Mouse (Mus musculus) hindbrain, embryonic 11.5 days (tissue): ENCODE measurements around the gene Tenm4. TPM values are rescaled to one million over a fixed set of nuclear protein-coding genes. Genes with fewer than 3 reads are reported as not detected.

ENCODE experiments used
- ATAC-seq: fragments of 200-750 bp; cut with Nextera tagmentation; 2 replicates; pipeline ENCODE4 v1.8.0; 2017; ENCODE audit warnings: mild to moderate bottlenecking, moderate TSS enrichment, moderate library complexity; ENCODE audit not compliant: low FRiP score
- DNase-seq: peaks from one replicate; pipeline ENCODE4 v3.0.0-alpha.2; 2015; ENCODE audit warnings: low spot score
- H3K27ac ChIP-seq: fragments of 300-500 bp; sonication (generic); 2 replicates; pipeline ENCODE4 v1.5.1; 2014; ENCODE audit warnings: mild to moderate bottlenecking, low read depth, low read length
- H3K27me3 ChIP-seq: fragments of 300-500 bp; sonication (generic); 2 replicates; pipeline ENCODE4 v1.6.1; 2014; ENCODE audit warnings: mild to moderate bottlenecking, low read length, moderate library complexity, mixed read lengths; ENCODE audit not compliant: control insufficient read depth, insufficient read depth
- H3K36me3 ChIP-seq: fragments of 300-500 bp; sonication (generic); 2 replicates; pipeline ENCODE4 v1.6.1; 2014; ENCODE audit warnings: mild to moderate bottlenecking, low read length, moderate library complexity, mixed read lengths; ENCODE audit not compliant: control insufficient read depth, insufficient read depth
- H3K4me1 ChIP-seq: fragments of 300-500 bp; sonication (generic); replicated peaks from 2 replicates; pipeline ENCODE4 v1.6.1; 2014; ENCODE audit warnings: low read length, mixed read lengths; ENCODE audit not compliant: control insufficient read depth, insufficient read depth
- H3K4me2 ChIP-seq: fragments of 300-500 bp; sonication (generic); replicated peaks from 2 replicates; pipeline ENCODE4 v1.6.1; 2014; ENCODE audit warnings: mild to moderate bottlenecking, low read depth, low read length
- H3K4me3 ChIP-seq: fragments of 300-500 bp; sonication (generic); 2 replicates; pipeline ENCODE4 v1.5.1; 2014; ENCODE audit warnings: low read depth, low read length
- H3K9ac ChIP-seq: fragments of 300-500 bp; sonication (generic); 2 replicates; pipeline ENCODE4 v1.6.1; 2014; ENCODE audit warnings: low read depth, low read length
- H3K9me3 ChIP-seq: fragments of 300-500 bp; sonication (generic); 2 replicates; pipeline ENCODE4 v1.6.1; 2016; ENCODE audit warnings: low read length; ENCODE audit not compliant: control insufficient read depth
- WGBS: fragments of 180-500 bp; shearing (Covaris S2); extraction: QIAGEN DNeasy Blood & Tissue Kit; methylation state at CpG from one replicate; pipeline ENCODE4 v1.1.7; 2014; 5-methylcytosine and 5-hydroxymethylcytosine counted together
- polyA plus RNA-seq: library from polyadenylated mRNA; unstranded; fragments of >200 nt; fragmentation: Nextera tagmentation; extraction: Ambion mirVana; gene quantifications from 2 replicates; pipeline ENCODE4 v1.2.1, GENCODE M21; 2014

Tenm4 gene
- polyA plus RNA-seq, 1 experiment from 2014 or later, result 24.0 TPM

GRCm38 (mm10) chr7:96530571-96531426 lies 359.8 kb downstream of the Tenm4 start:
- no peak; the same call in 1 of the 2 replicates for ATAC-seq
- no peak overlapping the region for H3K4me2 ChIP-seq
- no peaks in the 10 kb centered on the region for H3K36me3 ChIP-seq
- no peaks in the 10 kb centered on the region for H3K27me3 ChIP-seq
- no peak overlapping the region for H3K27ac ChIP-seq
- H3K4me3 ChIP-seq, result no peak overlapping the region
- no peak overlapping the region for H3K9ac ChIP-seq
- WGBS, result 58% methylated on average over 10 of the region's 10 CpGs
- no peak for DNase-seq
- no peaks in the 10 kb centered on the region for H3K9me3 ChIP-seq
- no peaks in the 10 kb centered on the region for H3K4me1 ChIP-seq

- ATAC-seq (no peak), DNase-seq (no peak)
- Histone ChIP-seq H3K9me3 (no peaks in the 10 kb centered on the region), H3K9ac (no peak overlapping the region), H3K36me3 (no peaks in the 10 kb centered on the region), H3K4me1 (no peaks in the 10 kb centered on the region), H3K27ac (no peak overlapping the region), H3K4me3 (no peak overlapping the region), H3K27me3 (no peaks in the 10 kb centered on the region), H3K4me2 (no peak overlapping the region)
- WGBS, result 44% methylated on average over 5 of the region's 5 CpGs
Observed at GRCm38 (mm10) chr7:96531954-96532737, 361.1 kb downstream of the Tenm4 start.

- H3K4me2 ChIP-seq, result no peak overlapping the region
- no peaks in the 10 kb centered on the region for H3K27me3 ChIP-seq
- no peaks in the 10 kb centered on the region for H3K9me3 ChIP-seq
- WGBS, result 69% methylated on average over 5 of the region's 5 CpGs
- no peak for DNase-seq
- H3K9ac ChIP-seq, result no peak overlapping the region
- H3K36me3 ChIP-seq, result no peaks in the 10 kb centered on the region
- no peak overlapping the region for H3K4me3 ChIP-seq
- ATAC-seq, result no peak
- no peak overlapping the region for H3K27ac ChIP-seq
- H3K4me1 ChIP-seq, result no peaks in the 10 kb centered on the region
Observed at GRCm38 (mm10) chr7:96532804-96533400, 361.9 kb downstream of the Tenm4 start.

GRCm38 (mm10) chr7:96536313-96536880 lies 365.4 kb downstream of the Tenm4 start:
- Histone ChIP-seq H3K36me3 (no peaks in the 10 kb centered on the region), H3K27me3 (no peaks in the 10 kb centered on the region), H3K4me2 (no peak overlapping the region), H3K4me3 (no peak overlapping the region), H3K27ac (no peak overlapping the region), H3K9me3 (no peaks in the 10 kb centered on the region), H3K4me1 (no peaks in the 10 kb centered on the region), H3K9ac (no peak overlapping the region)
- ATAC-seq, result no peak
- no peak for DNase-seq
- 72% methylated on average over 9 of the region's 9 CpGs for WGBS

GRCm38 (mm10) chr7:96539248-96540034 lies 368.4 kb downstream of the Tenm4 start:
- no peak overlapping the region for H3K27ac ChIP-seq
- 83% methylated on average over 4 of the region's 4 CpGs for WGBS

GRCm38 (mm10) chr7:96540458-96541096 lies 369.5 kb downstream of the Tenm4 start:
- no peaks in the 10 kb centered on the region for H3K27me3 ChIP-seq
- H3K4me1 ChIP-seq, result no peaks in the 10 kb centered on the region
- no peak overlapping the region for H3K4me3 ChIP-seq
- ATAC-seq (no peak), DNase-seq (no peak)
- 69% methylated on average over 7 of the region's 7 CpGs for WGBS
- no peak overlapping the region for H3K9ac ChIP-seq
- no peaks in the 10 kb centered on the region for H3K36me3 ChIP-seq
- no peak overlapping the region for H3K4me2 ChIP-seq
- H3K9me3 ChIP-seq, result no peaks in the 10 kb centered on the region
- no peak overlapping the region for H3K27ac ChIP-seq

More at GRCm38 (mm10) chr7:96539248-96540034, 368.4 kb downstream of the Tenm4 start:
- ATAC-seq (no peak), DNase-seq (no peak)
- no peaks in the 10 kb centered on the region for H3K4me1 ChIP-seq
- no peaks in the 10 kb centered on the region for H3K9me3 ChIP-seq
- H3K36me3 ChIP-seq, result no peaks in the 10 kb centered on the region
- no peak overlapping the region for H3K9ac ChIP-seq
- H3K4me3 ChIP-seq, result no peak overlapping the region
- H3K27me3 ChIP-seq, result no peaks in the 10 kb centered on the region
- H3K4me2 ChIP-seq, result no peak overlapping the region

- Histone ChIP-seq H3K4me3 (no peak overlapping the region), H3K4me1 (no peaks in the 10 kb centered on the region), H3K27ac (no peak overlapping the region), H3K9ac (no peak overlapping the region), H3K9me3 (no peaks in the 10 kb centered on the region), H3K27me3 (no peaks in the 10 kb centered on the region), H3K36me3 (no peaks in the 10 kb centered on the region), H3K4me2 (no peak overlapping the region)
- 61% methylated on average over 5 of the region's 5 CpGs for WGBS
- DNase-seq (no peak), ATAC-seq (no peak)
Observed at GRCm38 (mm10) chr7:96545979-96546378, 374.9 kb downstream of the Tenm4 start.

GRCm38 (mm10) chr7:96551809-96552208 lies 380.8 kb downstream of the Tenm4 start:
- no peak overlapping the region for H3K4me3 ChIP-seq
- DNase-seq (no peak), ATAC-seq (no peak)
- H3K36me3 ChIP-seq, result no peaks in the 10 kb centered on the region
- no peaks in the 10 kb centered on the region for H3K27me3 ChIP-seq
- H3K9me3 ChIP-seq, result no peaks in the 10 kb centered on the region
- no peak overlapping the region for H3K9ac ChIP-seq
- WGBS, result 66% methylated on average over 4 of the region's 4 CpGs
- H3K27ac ChIP-seq, result no peak overlapping the region
- H3K4me2 ChIP-seq, result no peak overlapping the region
- no peaks in the 10 kb centered on the region for H3K4me1 ChIP-seq
